Mouse (Mus musculus): ENCODE results near the gene Tmem218.

DNA sequence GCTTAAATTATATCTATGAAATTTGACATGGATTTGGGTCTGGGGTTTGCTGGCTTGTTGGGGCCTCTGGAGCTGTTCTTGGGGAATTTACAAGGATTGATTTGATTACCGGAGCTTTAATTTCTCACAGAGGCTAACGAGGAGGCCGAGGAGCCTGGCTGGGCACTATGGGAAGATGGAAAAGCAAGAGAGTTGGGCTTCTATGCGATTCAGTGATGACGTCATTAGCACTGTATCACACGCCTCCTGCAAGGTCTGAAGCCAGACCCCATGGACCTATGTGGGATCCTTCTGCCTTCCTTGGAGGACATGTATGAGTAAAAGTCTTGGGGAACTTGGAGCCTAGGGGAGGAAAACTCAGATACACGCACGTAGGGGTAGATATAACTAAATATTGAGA, 30.5 kb upstream of the Tmem218 start:
- no peak for TF ChIP-seq RCOR1 (IDR thresholded peaks at IDR 0.05; ENCODE audit: low read depth, low read length)
- no peak for TF ChIP-seq GABPA (IDR thresholded peaks at IDR 0.05; ENCODE audit: low read depth, low read length)
- TF ChIP-seq MYC (IDR thresholded peaks at IDR 0.05; ENCODE audit: low read depth, low read length) = no peak
- no peak for TF ChIP-seq CTCF (IDR thresholded peaks at IDR 0.05 in 2 of 3, conservative IDR thresholded peaks at IDR 0.05 in 1 of 3; ENCODE audit: control insufficient read depth in 1 of 3, insufficient read depth in 1 of 3, low read depth in 2 of 3, low read length in 3 of 3, poor library complexity in 1 of 3, severe bottlenecking in 1 of 3)
- no peak for TF ChIP-seq GATA1 (IDR thresholded peaks at IDR 0.05; ENCODE audit: low read depth, low read length)
- no peak for TF ChIP-seq NRF1 (IDR thresholded peaks at IDR 0.05; ENCODE audit: insufficient read depth, low read depth, low read length, poor library complexity, severe bottlenecking)
- TF ChIP-seq RAD21 (IDR thresholded peaks at IDR 0.05; ENCODE audit: low read depth, low read length) = no peak
- no peak for TF ChIP-seq ZNF384 (IDR thresholded peaks at IDR 0.05; ENCODE audit: low read depth, low read length)
- no peak for TF ChIP-seq HCFC1 (IDR thresholded peaks at IDR 0.05; ENCODE audit: low read depth, low read length)
- TF ChIP-seq BHLHE40 (IDR thresholded peaks at IDR 0.05; ENCODE audit: borderline replicate concordance, low read depth, low read length) = no peak
